Mouse (Mus musculus): Measurements from ENCODE around the gene Tmc6. TPM values are rescaled to one million over a fixed set of nuclear protein-coding genes. Genes with fewer than 3 reads are reported as not detected.

Tmc6 gene
- polyA plus RNA-seq, 1 experiment from 2014 or later: 37.5 TPM

GRCm38 (mm10) chr11:117778851-117779433, 3.1 kb downstream of the Tmc6 start:
- Histone ChIP-seq H3K27me3 (0 out of 2 replicates have a peak, but pooled peaks cover 6% of the 10 kb centered on the region), H3K4me1 (peaks cover 64% of the 10 kb centered on the region), H3K4me3 (replicated peaks) (peak overlapping the region; percentile 61), H3K36me3 (peaks cover 37% of the 10 kb centered on the region), H3K4me2 (peak overlapping the region; percentile 99), H3K9ac (peak overlapping the region; percentile 54), H3K9me3 (replicated peaks) (no peaks in the 10 kb centered on the region), H3K27ac (peak overlapping the region; percentile 97)
- 29% methylated on average over 12 of the region's 12 CpGs for WGBS
- ATAC-seq (replicated peaks; ENCODE audit: low FRiP score): no peak

- no peak overlapping the region for H3K4me3 ChIP-seq (replicated peaks)
- peak overlapping the region; percentile 99; the same call in 1 of the 2 replicates for H3K4me2 ChIP-seq
- H3K36me3 ChIP-seq: peaks cover 46% of the 10 kb centered on the region
- ATAC-seq (replicated peaks; ENCODE audit: low FRiP score): no peak
- H3K27ac ChIP-seq: no peak overlapping the region
- 0 out of 2 replicates have a peak, but pooled peaks cover 2% of the 10 kb centered on the region for H3K27me3 ChIP-seq
- H3K9me3 ChIP-seq (replicated peaks): no peaks in the 10 kb centered on the region
- 92% methylated on average over 11 of the region's 11 CpGs for WGBS
- no peak overlapping the region for H3K9ac ChIP-seq
- peaks cover 56% of the 10 kb centered on the region for H3K4me1 ChIP-seq
These were observed 4.0 kb downstream of the Tmc6 start for GRCm38 (mm10) chr11:117778031-117778430.

DNA sequence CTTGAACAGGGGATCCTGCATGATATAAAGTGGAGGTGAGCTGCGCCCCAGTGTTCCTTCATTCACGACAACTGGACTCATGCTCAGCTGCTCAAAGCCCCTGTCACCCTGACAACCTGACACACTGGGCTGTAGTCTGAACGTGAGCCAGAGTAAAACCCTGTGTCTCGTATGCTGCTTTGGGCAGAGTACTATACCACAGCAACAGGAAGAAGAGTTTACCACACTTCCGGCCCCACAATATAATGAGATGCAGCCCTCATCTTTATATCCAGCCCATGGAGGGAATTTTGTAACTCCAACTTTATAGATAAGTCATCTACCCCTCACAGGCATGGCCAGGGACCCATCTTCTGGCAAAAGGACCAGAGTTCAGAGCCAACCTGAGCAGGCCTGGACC, 4.9 kb downstream of the Tmc6 start:
- H3K27ac ChIP-seq: no peak overlapping the region
- ATAC-seq (replicated peaks; ENCODE audit: low FRiP score): no peak
- H3K27me3 ChIP-seq: no peaks in the 10 kb centered on the region
- no peaks in the 10 kb centered on the region for H3K9me3 ChIP-seq (replicated peaks)
- H3K4me2 ChIP-seq: no peak overlapping the region
- no peak overlapping the region for H3K9ac ChIP-seq
- H3K36me3 ChIP-seq: peaks cover 53% of the 10 kb centered on the region
- H3K4me1 ChIP-seq: peaks cover 47% of the 10 kb centered on the region
- no peak overlapping the region for H3K4me3 ChIP-seq (replicated peaks)
- WGBS: 86% methylated on average over 5 of the region's 5 CpGs

- H3K4me3 ChIP-seq (replicated peaks): no peak overlapping the region
- no peak overlapping the region for H3K27ac ChIP-seq
- ATAC-seq (replicated peaks; ENCODE audit: low FRiP score): no peak
- WGBS: 93% methylated on average over 14 of the region's 14 CpGs
- H3K27me3 ChIP-seq: no peaks in the 10 kb centered on the region
- no peaks in the 10 kb centered on the region for H3K9me3 ChIP-seq (replicated peaks)
- H3K9ac ChIP-seq: no peak overlapping the region
- H3K4me2 ChIP-seq: no peak overlapping the region
- H3K4me1 ChIP-seq: peaks cover 38% of the 10 kb centered on the region
- peaks cover 59% of the 10 kb centered on the region for H3K36me3 ChIP-seq
These were observed 5.8 kb downstream of the Tmc6 start for GRCm38 (mm10) chr11:117776085-117776792.

DNA sequence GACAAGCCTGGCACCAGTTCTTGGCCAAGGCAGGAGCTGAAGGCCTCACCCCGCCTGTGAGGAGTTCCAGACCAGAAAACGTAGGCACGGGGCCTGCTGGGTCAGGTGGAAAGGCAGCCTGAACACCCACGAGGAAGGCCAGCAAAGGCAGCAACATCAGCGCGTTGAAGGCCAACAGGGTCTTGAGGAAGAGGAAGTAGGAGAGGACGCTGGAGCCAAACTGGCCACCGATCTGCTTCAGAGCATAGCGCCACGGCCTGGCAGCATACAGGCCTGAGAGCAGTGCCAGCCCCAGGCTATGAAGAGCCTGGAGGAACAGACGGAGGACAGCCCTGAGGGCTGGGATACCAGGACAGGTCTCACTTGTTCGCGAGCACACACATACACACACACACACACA, 6.5 kb downstream of the Tmc6 start:
- 85% methylated on average over 13 of the region's 13 CpGs for WGBS
- Histone ChIP-seq H3K36me3 (peaks cover 62% of the 10 kb centered on the region), H3K4me3 (replicated peaks) (no peak overlapping the region), H3K9me3 (replicated peaks) (no peaks in the 10 kb centered on the region), H3K4me1 (peaks cover 33% of the 10 kb centered on the region), H3K4me2 (no peak overlapping the region), H3K27me3 (no peaks in the 10 kb centered on the region), H3K27ac (no peak overlapping the region), H3K9ac (no peak overlapping the region)
- no peak for ATAC-seq (replicated peaks; ENCODE audit: low FRiP score)

DNA sequence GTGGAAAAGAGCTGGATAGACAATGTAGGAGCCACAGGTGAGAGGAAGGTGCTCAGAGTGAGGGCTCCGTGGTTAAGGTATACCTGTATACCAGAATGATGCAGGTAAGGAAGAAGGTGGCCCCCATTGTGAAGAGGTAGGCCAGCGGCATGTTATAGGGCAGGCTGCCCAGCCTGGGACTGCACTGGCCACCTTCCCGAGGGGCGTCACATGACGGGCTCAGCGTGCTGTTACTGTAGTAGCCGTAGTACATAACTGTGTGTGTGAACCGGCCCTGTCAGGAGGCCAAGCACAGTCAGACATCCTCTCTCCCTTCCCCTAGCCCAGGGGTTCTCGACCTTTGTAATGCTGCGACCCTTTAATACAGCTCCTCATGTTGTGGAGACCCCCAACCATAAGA, 7.1 kb downstream of the Tmc6 start:
- no peak for ATAC-seq (replicated peaks; ENCODE audit: low FRiP score)
- H3K4me3 ChIP-seq (replicated peaks): no peak overlapping the region
- H3K9me3 ChIP-seq (replicated peaks): no peaks in the 10 kb centered on the region
- WGBS: 91% methylated on average over 10 of the region's 10 CpGs
- no peak overlapping the region for H3K27ac ChIP-seq
- H3K36me3 ChIP-seq: peaks cover 62% of the 10 kb centered on the region
- H3K27me3 ChIP-seq: no peaks in the 10 kb centered on the region
- no peak overlapping the region for H3K4me2 ChIP-seq
- no peak overlapping the region for H3K9ac ChIP-seq
- peaks cover 30% of the 10 kb centered on the region for H3K4me1 ChIP-seq

GRCm38 (mm10) chr11:117772352-117772751, 9.6 kb downstream of the Tmc6 start:
- Histone ChIP-seq H3K36me3 (peaks cover 58% of the 10 kb centered on the region), H3K4me3 (replicated peaks) (no peak overlapping the region), H3K27me3 (no peaks in the 10 kb centered on the region), H3K9ac (no peak overlapping the region), H3K4me1 (peaks cover 13% of the 10 kb centered on the region; the same call in 1 of the 2 replicates), H3K9me3 (replicated peaks) (no peaks in the 10 kb centered on the region), H3K27ac (no peak overlapping the region), H3K4me2 (no peak overlapping the region)
- WGBS: 96% methylated on average over 7 of the region's 7 CpGs
- no peak for ATAC-seq (replicated peaks; ENCODE audit: low FRiP score)

DNA sequence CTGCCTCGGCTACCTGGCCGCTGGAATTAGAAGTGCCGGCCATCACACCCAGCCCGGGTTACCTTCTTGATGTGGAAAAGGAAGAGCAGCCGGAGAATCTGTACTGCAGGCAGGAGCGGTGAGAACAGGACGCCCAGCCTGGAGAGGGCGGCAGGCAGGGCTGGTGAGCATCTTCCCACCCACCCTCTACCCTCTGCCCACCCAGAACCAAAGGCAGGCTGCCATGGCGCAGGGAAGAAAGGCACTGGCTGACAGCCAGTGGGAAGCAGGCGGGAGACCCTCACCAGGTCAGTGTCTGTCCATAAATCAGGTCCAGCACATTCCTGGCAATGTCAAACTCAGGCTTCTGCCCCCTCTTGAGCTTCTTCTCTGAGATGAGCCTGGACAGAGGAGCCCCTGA, 11.6 kb downstream of the Tmc6 start:
- Histone ChIP-seq H3K9ac (no peak overlapping the region), H3K36me3 (peaks cover 61% of the 10 kb centered on the region), H3K9me3 (replicated peaks) (no peaks in the 10 kb centered on the region), H3K4me1 (peaks cover 18% of the 10 kb centered on the region; the same call in 1 of the 2 replicates), H3K27me3 (no peaks in the 10 kb centered on the region), H3K27ac (no peak overlapping the region), H3K4me2 (no peak overlapping the region), H3K4me3 (replicated peaks) (no peak overlapping the region)
- ATAC-seq (replicated peaks; ENCODE audit: low FRiP score): no peak
- WGBS: 68% methylated on average over 10 of the region's 10 CpGs

GRCm38 (mm10) chr11:117769683-117770047, 12.3 kb downstream of the Tmc6 start:
- peaks cover 18% of the 10 kb centered on the region; the same call in 1 of the 2 replicates for H3K4me1 ChIP-seq
- ATAC-seq (replicated peaks; ENCODE audit: low FRiP score): no peak
- no peak overlapping the region for H3K9ac ChIP-seq
- H3K36me3 ChIP-seq: peaks cover 61% of the 10 kb centered on the region
- no peak overlapping the region for H3K4me2 ChIP-seq
- no peaks in the 10 kb centered on the region for H3K9me3 ChIP-seq (replicated peaks)
- H3K27ac ChIP-seq: no peak overlapping the region
- WGBS: 89% methylated on average over 7 of the region's 7 CpGs
- no peak overlapping the region for H3K4me3 ChIP-seq (replicated peaks)
- H3K27me3 ChIP-seq: no peaks in the 10 kb centered on the region

- no peak overlapping the region for H3K4me2 ChIP-seq
- no peak for ATAC-seq (replicated peaks; ENCODE audit: low FRiP score)
- 78% methylated on average over 20 of the region's 20 CpGs for WGBS
- H3K27ac ChIP-seq: 0 out of 2 replicates have a peak overlapping the region, but pooled peaks have one; percentile 37
- H3K27me3 ChIP-seq: no peaks in the 10 kb centered on the region
- H3K4me3 ChIP-seq (replicated peaks): no peak overlapping the region
- H3K9ac ChIP-seq: no peak overlapping the region
- no peaks in the 10 kb centered on the region for H3K9me3 ChIP-seq (replicated peaks)
- peaks cover 18% of the 10 kb centered on the region; the same call in 1 of the 2 replicates for H3K4me1 ChIP-seq
- H3K36me3 ChIP-seq: peaks cover 61% of the 10 kb centered on the region
These were observed 13.0 kb downstream of the Tmc6 start for GRCm38 (mm10) chr11:117768725-117769682.

GRCm38 (mm10) chr11:117766275-117766674, 15.7 kb downstream of the Tmc6 start:
- no peak for ATAC-seq (replicated peaks; ENCODE audit: low FRiP score)
- H3K9ac ChIP-seq: no peak overlapping the region
- no peak overlapping the region for H3K4me3 ChIP-seq (replicated peaks)
- H3K36me3 ChIP-seq: peaks cover 54% of the 10 kb centered on the region
- 0 out of 2 replicates have a peak overlapping the region, but pooled peaks have one; percentile 27 for H3K27ac ChIP-seq
- no peak overlapping the region for H3K4me2 ChIP-seq
- peaks cover 18% of the 10 kb centered on the region; the same call in 1 of the 2 replicates for H3K4me1 ChIP-seq
- 82% methylated on average over 3 of the region's 3 CpGs for WGBS
- no peaks in the 10 kb centered on the region for H3K9me3 ChIP-seq (replicated peaks)
- H3K27me3 ChIP-seq: no peaks in the 10 kb centered on the region

GRCm38 (mm10) chr11:117765361-117765760, 16.6 kb downstream of the Tmc6 start:
- Histone ChIP-seq H3K4me2 (no peak overlapping the region), H3K9me3 (replicated peaks) (no peaks in the 10 kb centered on the region), H3K27ac (no peak overlapping the region), H3K36me3 (peaks cover 60% of the 10 kb centered on the region), H3K27me3 (no peaks in the 10 kb centered on the region), H3K4me1 (peaks cover 14% of the 10 kb centered on the region; the same call in 1 of the 2 replicates), H3K4me3 (replicated peaks) (no peak overlapping the region), H3K9ac (no peak overlapping the region)
- 86% methylated on average over 5 of the region's 5 CpGs for WGBS
- ATAC-seq (replicated peaks; ENCODE audit: low FRiP score): no peak
